Mouse (Mus musculus) hindbrain, embryonic 10.5 days (tissue): ENCODE results near the gene Ttc5. TPM values are rescaled to one million over a fixed set of nuclear protein-coding genes. Genes with fewer than 3 reads are reported as not detected.
"Not testable (repeated sequence)": the region's sequence is repeated elsewhere in the genome, so short reads cannot be mapped to it uniquely, and the experiment has no call there.

ENCODE experiments used
- DNase-seq: peaks from one replicate; pipeline ENCODE4 v3.0.0-alpha.2; 2017; ENCODE audit warnings: low spot score
- H3K27ac ChIP-seq: fragments of 300-500 bp; sonication (generic); 2 replicates; pipeline ENCODE4 v1.5.1; 2016; ENCODE audit warnings: mild to moderate bottlenecking, moderate library complexity
- H3K27me3 ChIP-seq: fragments of 300-500 bp; sonication (generic); 2 replicates; pipeline ENCODE4 v1.6.1; 2016; ENCODE audit warnings: mild to moderate bottlenecking; ENCODE audit not compliant: poor library complexity, insufficient read depth, severe bottlenecking
- H3K36me3 ChIP-seq: fragments of 300-500 bp; sonication (generic); 2 replicates; pipeline ENCODE4 v1.6.1; 2016; ENCODE audit warnings: mild to moderate bottlenecking, moderate library complexity
- H3K4me1 ChIP-seq: fragments of 300-500 bp; sonication (generic); replicated peaks from 2 replicates; pipeline ENCODE4 v1.6.1; 2016; ENCODE audit warnings: mild to moderate bottlenecking
- H3K4me3 ChIP-seq: fragments of 300-500 bp; sonication (generic); 2 replicates; pipeline ENCODE4 v1.5.1; 2016; ENCODE audit warnings: mild to moderate bottlenecking, moderate library complexity
- H3K9me3 ChIP-seq: fragments of 300-500 bp; sonication (generic); 2 replicates; pipeline ENCODE4 v1.6.1; 2016; ENCODE audit warnings: mild to moderate bottlenecking, moderate library complexity
- WGBS: fragments of 180-500 bp; shearing (Covaris S2); methylation state at CpG from one replicate; pipeline ENCODE4 v1.1.7; 2016; 5-methylcytosine and 5-hydroxymethylcytosine counted together
- polyA plus RNA-seq: library from polyadenylated mRNA; unstranded; fragments of >200 nt; fragmentation: Nextera tagmentation; extraction: Ambion mirVana; gene quantifications from 2 replicates; pipeline ENCODE4 v1.2.1, GENCODE M21; 2016

Ttc5 gene
- polyA plus RNA-seq: 108 and 123 TPM in 2 replicates

GRCm38 (mm10) chr14:50785251-50785637, at the start of gene Ttc5:
Ttc5 (minus strand) TSS chr14:50785519.
- Histone ChIP-seq H3K27ac (peak within 1 kb of the TSS; percentile 94), H3K4me1 (peaks cover 8% of the 10 kb centered on the region), H3K27me3 (no peaks in the 10 kb centered on the region), H3K9me3 (no peaks in the 10 kb centered on the region; the same call in 1 of the 2 replicates), H3K36me3 (peaks cover 23% of the 10 kb centered on the region), H3K4me3 (peak within 1 kb of the TSS; percentile 82)
- DNase-seq: peak; percentile 94
- WGBS: under 1% methylated on average over 21 of the region's 21 CpGs

GRCm38 (mm10) chr14:50834435-50834834, 49.1 kb upstream of the Ttc5 start:
- Histone ChIP-seq H3K36me3 (peaks cover 7% of the 10 kb centered on the region; the same call in 1 of the 2 replicates), H3K27me3 (no peaks in the 10 kb centered on the region), H3K27ac (no peak overlapping the region), H3K4me3 (no peak overlapping the region), H3K9me3 (no peaks in the 10 kb centered on the region), H3K4me1 (no peaks in the 10 kb centered on the region)
- no peak for DNase-seq
- WGBS: 70% methylated on average over 2 of the region's 2 CpGs

- Histone ChIP-seq H3K4me1 (no peaks in the 10 kb centered on the region), H3K36me3 (peaks cover 7% of the 10 kb centered on the region; the same call in 1 of the 2 replicates), H3K9me3 (no peaks in the 10 kb centered on the region), H3K4me3 (no peak overlapping the region), H3K27me3 (no peaks in the 10 kb centered on the region), H3K27ac (no peak overlapping the region)
- DNase-seq: no peak
- 86% methylated on average over 10 of the region's 10 CpGs for WGBS
Observed at GRCm38 (mm10) chr14:50833964-50834363, 48.6 kb upstream of the Ttc5 start.

DNA sequence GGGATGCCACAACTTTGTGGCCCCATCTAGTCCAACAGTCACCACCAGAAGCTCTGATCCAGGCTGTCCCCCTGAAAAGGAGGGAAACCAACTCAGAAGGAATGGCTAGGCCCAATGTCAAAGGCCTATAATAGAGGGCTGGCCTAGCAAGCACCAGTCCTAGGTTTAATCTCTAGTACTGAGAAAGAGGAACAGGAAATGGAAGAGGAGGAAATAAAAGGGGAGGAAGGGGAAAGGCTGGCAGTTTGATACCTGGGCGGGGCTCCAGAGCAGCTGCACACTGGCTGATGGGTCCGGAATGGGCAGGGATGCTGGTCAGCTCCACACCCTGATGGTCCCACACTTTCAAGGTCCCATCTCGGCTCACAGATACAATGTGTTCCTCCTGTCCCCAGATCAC, 44.6 kb upstream of the Ttc5 start:
- WGBS: 79% methylated on average over 3 of the region's 3 CpGs
- H3K36me3 ChIP-seq: peaks cover 4% of the 10 kb centered on the region; the same call in 1 of the 2 replicates
- H3K4me3 ChIP-seq: no peak overlapping the region
- H3K27me3 ChIP-seq: no peaks in the 10 kb centered on the region
- no peak for DNase-seq
- no peaks in the 10 kb centered on the region for H3K4me1 ChIP-seq
- H3K27ac ChIP-seq: no peak overlapping the region
- H3K9me3 ChIP-seq: no peaks in the 10 kb centered on the region

GRCm38 (mm10) chr14:50826579-50826978, 41.3 kb upstream of the Ttc5 start:
- peaks cover 24% of the 10 kb centered on the region for H3K36me3 ChIP-seq
- no peak overlapping the region for H3K27ac ChIP-seq
- H3K4me3 ChIP-seq: no peak overlapping the region
- H3K9me3 ChIP-seq: no peaks in the 10 kb centered on the region
- 87% methylated on average over 4 of the region's 4 CpGs for WGBS
- no peaks in the 10 kb centered on the region for H3K4me1 ChIP-seq
- DNase-seq: no peak
- no peaks in the 10 kb centered on the region for H3K27me3 ChIP-seq

DNA sequence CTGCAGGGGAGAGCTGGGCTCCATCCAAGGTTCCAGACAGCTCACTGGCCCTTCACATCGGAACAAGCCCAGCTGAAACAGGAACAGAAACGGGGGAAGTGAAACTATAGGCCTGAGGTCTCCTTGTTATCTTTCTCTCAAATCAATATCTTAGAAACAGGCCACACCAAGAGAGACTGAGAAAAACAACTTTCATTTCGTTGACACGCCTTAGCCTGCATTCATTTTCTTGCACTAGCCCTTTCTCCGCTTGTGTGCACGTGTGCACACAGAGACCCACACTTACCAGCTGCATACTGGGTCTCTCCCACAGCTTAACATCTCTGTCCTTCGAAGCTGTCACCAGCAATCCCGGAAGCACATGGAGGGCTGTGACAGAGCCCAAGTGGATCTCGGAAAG, 38.9 kb upstream of the Ttc5 start:
- 88% methylated on average over 9 of the region's 9 CpGs for WGBS
- H3K36me3 ChIP-seq: peaks cover 46% of the 10 kb centered on the region

GRCm38 (mm10) chr14:50823240-50823639, 37.9 kb upstream of the Ttc5 start:
- H3K36me3 ChIP-seq: peaks cover 56% of the 10 kb centered on the region
- H3K4me1 ChIP-seq: no peaks in the 10 kb centered on the region
- H3K27me3 ChIP-seq: no peaks in the 10 kb centered on the region
- no peak for DNase-seq
- 75% methylated on average over 2 of the region's 2 CpGs for WGBS
- no peaks in the 10 kb centered on the region for H3K9me3 ChIP-seq
- H3K27ac ChIP-seq: no peak overlapping the region
- no peak overlapping the region for H3K4me3 ChIP-seq

More for the DNA sequence above, 38.9 kb upstream of the Ttc5 start:
- H3K4me3 ChIP-seq: no peak overlapping the region
- no peaks in the 10 kb centered on the region for H3K27me3 ChIP-seq
- no peaks in the 10 kb centered on the region for H3K4me1 ChIP-seq
- H3K27ac ChIP-seq: no peak overlapping the region
- H3K9me3 ChIP-seq: no peaks in the 10 kb centered on the region
- DNase-seq: no peak

DNA sequence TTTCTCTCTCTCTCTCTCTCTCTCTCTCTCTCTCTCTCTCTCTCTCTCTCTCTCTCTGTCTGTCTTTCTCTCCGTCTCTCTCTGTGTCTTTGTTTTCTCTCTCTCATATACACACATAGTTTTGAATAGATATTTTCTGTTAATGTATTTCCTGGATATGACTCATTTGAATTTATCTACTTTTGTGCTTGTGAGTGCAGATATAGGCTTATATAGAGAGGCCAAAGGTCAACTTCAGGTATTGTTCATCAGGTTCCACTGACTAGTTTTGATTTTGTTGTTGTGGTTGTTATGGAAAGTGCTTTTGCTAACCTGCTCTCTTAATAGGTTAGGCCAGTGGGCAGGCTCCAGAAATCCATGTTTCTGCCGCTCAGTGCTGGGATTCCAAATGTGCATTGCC, 27.7 kb upstream of the Ttc5 start:
- no peak overlapping the region for H3K27ac ChIP-seq
- H3K4me3 ChIP-seq: no peak overlapping the region
- H3K4me1 ChIP-seq: peaks cover 6% of the 10 kb centered on the region
- H3K9me3 ChIP-seq: no peaks in the 10 kb centered on the region
- 92% methylated on average over 2 of the region's 2 CpGs for WGBS
- no peaks in the 10 kb centered on the region for H3K27me3 ChIP-seq
- H3K36me3 ChIP-seq: peaks cover 81% of the 10 kb centered on the region
- DNase-seq: no peak

GRCm38 (mm10) chr14:50807487-50808072, 22.3 kb upstream of the Ttc5 start, which contains the start of the genes Ccnb1ip1 and Parp2:
Ccnb1ip1 (minus strand) TSS chr14:50807732.
Parp2 (plus strand) TSS chr14:50807841.
- Histone ChIP-seq H3K9me3 (no peaks in the 10 kb centered on the region), H3K27me3 (no peaks in the 10 kb centered on the region), H3K27ac (peak within 1 kb of the TSS; percentile 91), H3K36me3 (peaks cover 28% of the 10 kb centered on the region), H3K4me1 (peaks cover 8% of the 10 kb centered on the region), H3K4me3 (peak within 1 kb of the TSS; percentile 61)
- under 1% methylated on average over 42 of the region's 42 CpGs for WGBS
- peak; percentile 96 for DNase-seq

DNA sequence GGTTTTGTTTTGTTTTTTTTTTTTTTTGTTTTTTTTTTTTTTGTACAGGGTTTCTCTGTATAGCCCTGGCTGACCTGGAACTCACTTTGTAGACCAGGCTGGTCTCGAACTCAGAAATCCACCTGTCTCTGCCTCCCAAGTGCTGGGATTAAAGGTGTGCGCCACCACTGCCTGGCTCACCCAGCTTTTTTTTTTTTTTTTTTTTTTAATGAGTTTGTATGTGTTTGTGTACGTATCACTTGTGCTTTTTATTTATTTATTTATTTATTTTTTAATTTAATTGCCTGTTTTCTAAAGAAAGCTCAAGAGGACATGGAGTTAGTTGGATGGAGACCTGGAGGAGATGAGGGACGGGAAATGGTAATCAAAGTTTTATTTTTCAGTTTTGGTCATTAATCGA, 21.1 kb upstream of the Ttc5 start:
- H3K9me3 ChIP-seq, H3K27me3 ChIP-seq, DNase-seq, H3K4me1 ChIP-seq, H3K27ac ChIP-seq: not testable (repeated sequence)
- 92% methylated on average over 5 of the region's 5 CpGs for WGBS
- Histone ChIP-seq H3K36me3 (peaks cover 17% of the 10 kb centered on the region), H3K4me3 (peak overlapping the region; percentile 61; the same call in 1 of the 2 replicates)

GRCm38 (mm10) chr14:50804683-50805082, 19.4 kb upstream of the Ttc5 start:
- Histone ChIP-seq H3K27ac (no peak overlapping the region), H3K36me3 (no peaks in the 10 kb centered on the region; the same call in 1 of the 2 replicates), H3K4me3 (no peak overlapping the region), H3K27me3 (no peaks in the 10 kb centered on the region), H3K4me1 (peaks cover 11% of the 10 kb centered on the region), H3K9me3 (no peaks in the 10 kb centered on the region)
- no peak for DNase-seq
- 77% methylated on average over 13 of the region's 13 CpGs for WGBS

- Histone ChIP-seq H3K9me3 (no peaks in the 10 kb centered on the region), H3K4me1 (peaks cover 5% of the 10 kb centered on the region; the same call in 1 of the 2 replicates), H3K27ac (no peak overlapping the region), H3K36me3 (no peaks in the 10 kb centered on the region), H3K27me3 (no peaks in the 10 kb centered on the region), H3K4me3 (no peak overlapping the region)
- no peak for DNase-seq
- 64% methylated on average over 4 of the region's 4 CpGs for WGBS
Observed at GRCm38 (mm10) chr14:50802843-50803562, 17.7 kb upstream of the Ttc5 start.

DNA sequence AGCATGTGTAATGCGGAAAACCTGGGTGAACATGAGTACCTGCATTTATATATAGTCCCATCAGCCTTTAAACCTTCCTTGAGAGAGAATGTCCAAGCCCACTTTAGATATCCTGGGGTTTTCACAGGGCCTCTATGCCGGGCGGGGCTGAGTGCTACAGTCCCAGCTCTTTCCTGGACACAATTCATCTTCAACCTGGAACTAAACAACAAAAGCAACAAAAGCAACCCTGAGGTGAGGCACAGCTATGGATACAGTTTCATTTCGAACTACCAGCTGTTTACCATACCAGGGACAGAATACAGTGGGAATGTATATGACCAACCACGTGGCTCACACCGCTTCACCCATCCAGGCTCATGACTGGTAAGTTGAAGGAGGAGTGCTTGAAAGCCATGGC, 17.1 kb upstream of the Ttc5 start:
- DNase-seq: no peak
- WGBS: 89% methylated on average over 6 of the region's 6 CpGs
- no peaks in the 10 kb centered on the region for H3K27me3 ChIP-seq
- no peaks in the 10 kb centered on the region for H3K9me3 ChIP-seq
- no peaks in the 10 kb centered on the region for H3K36me3 ChIP-seq
- no peak overlapping the region for H3K4me3 ChIP-seq
- peaks cover 5% of the 10 kb centered on the region; the same call in 1 of the 2 replicates for H3K4me1 ChIP-seq
- no peak overlapping the region for H3K27ac ChIP-seq
